Mouse (Mus musculus): ENCODE results near the gene Atp6v1b1. TPM values are rescaled to one million over a fixed set of nuclear protein-coding genes. Genes with fewer than 3 reads are reported as not detected.

The Atp6v1b1 gene
- polyA plus RNA-seq (2012), result not detected in 2 replicates

GRCm38 (mm10) chr6:83742761-83743160, at the start of gene Atp6v1b1:
Gene Atp6v1b1 (plus strand): TSS chr6:83742990.
- no peak for TF ChIP-seq GATA1 (IDR thresholded peaks at IDR 0.05; ENCODE audit: low read length)

DNA sequence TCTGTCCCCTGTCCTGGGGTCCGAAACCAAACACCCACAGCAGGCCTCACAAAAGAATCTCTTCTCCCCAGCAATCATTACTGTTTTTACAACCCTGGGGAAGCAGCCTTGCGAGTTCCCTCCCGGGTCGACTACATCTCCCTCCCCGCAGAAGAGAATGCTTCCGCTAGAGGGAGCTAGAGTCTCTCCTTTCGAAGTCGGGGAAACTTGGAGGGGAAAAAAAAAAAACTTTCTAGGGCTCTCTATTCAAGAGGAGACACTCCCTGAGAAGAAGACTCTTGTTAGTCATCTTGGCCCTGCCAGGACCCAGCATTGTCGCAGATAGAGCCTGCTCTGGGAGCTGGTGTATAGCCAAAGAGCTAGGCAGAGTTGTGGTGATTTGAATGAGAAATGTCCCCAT, 49.0 kb upstream of the Atp6v1b1 start:
- no peak for TF ChIP-seq GATA1 (IDR thresholded peaks at IDR 0.05; ENCODE audit: low read length)

GRCm38 (mm10) chr6:83695731-83696130, 47.1 kb upstream of the Atp6v1b1 start:
- TF ChIP-seq GATA1 (IDR thresholded peaks at IDR 0.05; ENCODE audit: low read length), result no peak

DNA sequence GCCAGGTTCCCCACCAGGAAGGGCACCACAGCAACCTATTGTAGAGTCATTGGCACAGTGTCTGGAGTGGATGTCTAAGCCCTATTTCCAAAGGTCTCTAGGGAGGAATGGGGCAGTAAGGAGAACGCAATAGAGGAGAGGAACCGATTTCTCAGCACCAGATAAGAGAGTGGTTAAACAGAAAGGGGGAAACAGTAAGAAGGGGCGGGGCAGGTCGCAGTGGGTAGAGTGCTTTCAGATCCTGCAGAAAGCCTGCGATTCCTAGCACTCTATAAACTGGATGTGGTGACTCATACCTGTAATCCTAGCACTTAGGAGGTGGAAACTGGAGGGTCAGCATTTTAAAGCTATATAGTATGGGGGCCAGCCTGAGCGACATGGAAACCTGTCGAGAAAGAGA, 46.1 kb upstream of the Atp6v1b1 start:
- TF ChIP-seq GATA1 (IDR thresholded peaks at IDR 0.05; ENCODE audit: low read length), result no peak

- TF ChIP-seq GATA1 (IDR thresholded peaks at IDR 0.05; ENCODE audit: low read length), result no peak
These were observed 44.9 kb upstream of the Atp6v1b1 start for GRCm38 (mm10) chr6:83697932-83698331.

DNA sequence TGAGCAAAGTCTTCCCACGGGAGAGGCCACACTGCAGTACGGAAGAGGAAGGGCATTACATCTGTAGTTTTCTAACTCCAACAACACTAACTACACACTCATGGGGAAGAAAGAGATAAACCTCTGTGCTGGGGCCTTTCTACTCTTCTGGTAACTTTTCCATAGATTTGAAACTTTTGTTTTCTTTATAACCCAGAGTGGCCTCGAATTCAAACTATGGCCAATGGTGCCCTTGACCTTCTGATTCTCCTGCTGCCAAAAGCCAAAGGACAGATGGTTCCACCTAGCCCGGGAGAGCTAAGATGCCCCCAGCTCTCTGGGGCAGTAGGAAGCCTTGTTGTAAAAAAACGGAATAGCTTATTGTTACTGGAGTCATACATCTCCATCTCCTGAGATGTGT, 42.8 kb upstream of the Atp6v1b1 start:
- TF ChIP-seq GATA1 (IDR thresholded peaks at IDR 0.05; ENCODE audit: low read length), result no peak

DNA sequence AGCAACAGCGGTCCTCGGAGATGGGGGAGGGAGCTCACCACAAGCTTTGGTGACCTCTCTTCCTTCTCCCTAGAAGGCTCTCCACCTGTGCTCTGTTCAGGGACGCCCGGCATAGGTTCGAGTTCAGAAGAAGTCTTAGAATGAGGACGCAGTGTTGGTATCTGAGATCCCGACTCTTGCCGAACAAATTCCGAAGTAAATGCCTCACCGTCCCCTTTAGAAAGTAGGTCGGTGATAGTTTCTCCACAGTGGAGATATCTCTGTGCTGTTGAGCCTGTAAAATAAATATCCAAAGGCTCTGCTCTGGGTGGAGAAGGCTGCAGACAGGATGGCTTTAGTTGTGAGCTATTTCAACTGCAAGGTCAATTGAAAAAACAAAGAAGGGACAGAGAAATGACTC, 41.8 kb upstream of the Atp6v1b1 start:
- no peak for TF ChIP-seq GATA1 (IDR thresholded peaks at IDR 0.05; ENCODE audit: low read length)

DNA sequence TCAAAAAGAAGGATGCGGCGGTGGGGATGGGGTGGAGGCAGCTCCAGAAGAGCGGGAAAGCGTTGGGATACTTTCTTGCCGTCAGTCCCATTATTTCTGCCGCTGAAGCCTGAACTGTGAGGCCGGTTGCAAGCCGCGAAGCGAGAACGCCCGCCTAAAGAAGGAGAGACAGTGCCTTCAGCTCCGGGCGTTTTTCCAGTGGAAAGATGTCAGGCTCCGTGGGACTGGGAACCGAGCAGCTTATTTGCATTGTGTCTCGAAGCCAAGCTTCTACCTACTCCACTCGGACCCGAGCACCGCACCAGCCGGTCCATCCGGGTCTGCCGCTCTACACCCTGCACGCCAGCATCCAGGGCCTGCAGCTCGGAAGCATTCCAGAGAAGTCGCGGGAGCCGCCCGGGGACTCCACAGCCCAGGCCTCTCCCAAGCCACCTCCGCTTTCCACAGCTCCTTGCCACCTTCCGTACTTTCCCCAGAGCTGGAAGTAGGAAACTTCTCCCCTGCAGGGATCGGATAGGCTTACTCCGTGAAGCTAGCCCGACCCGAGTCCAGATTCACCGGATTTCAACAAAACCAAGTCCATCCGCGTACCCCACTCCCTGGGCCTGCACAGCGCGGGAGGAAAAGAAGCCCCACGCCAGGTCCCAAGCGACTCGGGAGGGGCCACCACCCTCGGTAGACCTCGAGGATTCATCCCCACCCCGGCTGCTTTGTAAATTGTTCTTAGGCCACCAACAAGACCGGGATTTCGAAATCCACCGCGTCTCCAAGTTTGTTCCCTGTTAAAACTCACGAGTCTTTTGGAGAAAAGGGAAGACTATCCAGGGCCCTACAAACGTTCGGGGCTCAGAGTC, 40.4 kb upstream of the Atp6v1b1 start:
- no peak for TF ChIP-seq GATA1 (IDR thresholded peaks at IDR 0.05; ENCODE audit: low read length)

DNA sequence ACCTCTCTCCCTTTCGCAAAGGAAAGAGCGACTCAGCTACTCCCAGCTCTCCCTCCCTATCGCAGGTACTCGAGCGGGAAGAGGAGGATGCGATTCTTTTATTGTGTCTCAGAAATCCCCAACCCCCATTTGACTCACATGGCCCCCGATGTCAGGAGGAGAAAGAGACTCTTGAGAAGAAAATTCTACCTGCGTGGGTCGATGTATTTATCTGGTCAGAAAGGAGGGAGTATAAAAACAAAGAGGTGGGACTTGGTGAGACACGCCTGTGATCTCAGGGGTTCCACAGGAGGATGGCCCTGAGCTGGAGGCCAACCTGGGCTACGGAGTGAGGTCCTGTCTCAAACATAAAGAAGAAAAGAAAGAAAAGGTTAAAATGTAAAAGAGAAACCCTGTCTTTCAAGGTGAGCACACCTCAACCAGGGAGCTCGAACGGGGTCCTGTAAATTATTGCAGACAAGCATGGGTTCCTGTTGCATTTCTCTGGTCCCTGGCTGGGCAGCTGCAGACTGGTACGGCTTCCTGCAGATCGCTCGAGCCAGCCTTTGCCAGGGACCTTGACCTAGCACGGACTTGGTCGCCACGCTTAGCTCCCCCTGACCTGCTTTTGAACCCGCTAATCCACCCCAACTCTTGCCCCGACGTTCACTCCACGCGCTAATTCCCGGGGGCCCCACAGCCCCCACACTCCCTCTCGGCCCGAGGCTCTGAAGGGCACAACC, 39.6 kb upstream of the Atp6v1b1 start:
- no peak for TF ChIP-seq GATA1 (IDR thresholded peaks at IDR 0.05; ENCODE audit: low read length)

DNA sequence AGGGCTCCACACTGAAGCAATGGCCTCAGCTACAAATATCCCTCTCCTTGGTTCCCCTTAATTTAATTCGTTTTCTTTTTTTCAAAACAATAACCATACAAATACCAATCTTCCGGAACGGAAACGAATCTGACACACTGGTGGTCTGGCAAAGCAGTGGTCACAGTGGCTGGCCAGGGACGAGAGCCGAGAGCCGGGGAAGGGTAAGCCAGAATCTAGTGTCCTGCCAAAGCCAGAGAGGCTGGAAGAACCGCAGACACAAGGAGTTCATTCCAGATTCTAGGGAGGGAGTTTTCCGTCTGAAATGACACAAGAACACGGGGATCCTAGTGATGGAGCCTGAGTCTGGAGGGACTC, 39.1 kb upstream of the Atp6v1b1 start:
- no peak for TF ChIP-seq GATA1 (IDR thresholded peaks at IDR 0.05; ENCODE audit: low read length)

DNA sequence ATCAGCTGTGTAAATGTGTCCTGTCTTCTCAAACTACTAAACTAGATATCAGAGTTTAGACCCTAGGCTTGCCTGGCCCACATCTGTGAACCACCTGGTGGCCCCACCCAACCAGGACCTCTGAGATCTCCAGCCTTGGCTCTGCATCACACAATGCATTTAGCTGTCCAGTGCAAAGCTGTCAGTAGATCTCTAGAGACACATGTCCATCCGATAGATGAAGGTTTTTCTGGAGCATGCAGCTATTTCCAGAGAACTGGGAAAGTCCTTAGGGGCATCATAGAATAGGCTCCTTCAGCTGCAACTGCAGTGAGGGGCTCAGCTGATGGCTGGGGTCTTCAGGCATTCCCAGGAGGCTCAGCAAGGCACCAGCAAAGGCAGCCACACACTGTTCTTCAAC, 38.5 kb upstream of the Atp6v1b1 start:
- no peak for TF ChIP-seq GATA1 (IDR thresholded peaks at IDR 0.05; ENCODE audit: low read length)

DNA sequence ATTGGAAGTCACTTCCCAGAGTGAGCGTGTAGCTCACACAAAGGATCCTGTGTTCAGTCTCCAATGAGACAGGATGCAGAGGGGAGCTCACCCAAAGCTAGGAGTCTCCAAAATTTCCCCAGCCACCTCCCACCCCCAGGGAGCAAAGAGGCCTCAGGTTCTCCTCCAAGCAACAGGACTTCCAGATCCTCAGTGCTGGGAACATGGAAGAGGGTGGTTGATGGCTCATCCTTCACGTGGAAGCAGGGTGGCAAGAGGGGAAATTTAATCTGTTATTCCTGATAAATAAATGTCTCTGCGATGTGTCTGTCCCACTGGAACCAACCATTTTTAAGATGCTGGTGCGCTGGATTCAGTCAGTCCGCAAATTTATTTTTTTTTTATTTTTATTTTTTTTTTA, 38.1 kb upstream of the Atp6v1b1 start:
- TF ChIP-seq GATA1 (IDR thresholded peaks at IDR 0.05; ENCODE audit: low read length), result no peak

- no peak for TF ChIP-seq GATA1 (IDR thresholded peaks at IDR 0.05; ENCODE audit: low read length)
These were observed 34.9 kb upstream of the Atp6v1b1 start for GRCm38 (mm10) chr6:83707738-83708510.

DNA sequence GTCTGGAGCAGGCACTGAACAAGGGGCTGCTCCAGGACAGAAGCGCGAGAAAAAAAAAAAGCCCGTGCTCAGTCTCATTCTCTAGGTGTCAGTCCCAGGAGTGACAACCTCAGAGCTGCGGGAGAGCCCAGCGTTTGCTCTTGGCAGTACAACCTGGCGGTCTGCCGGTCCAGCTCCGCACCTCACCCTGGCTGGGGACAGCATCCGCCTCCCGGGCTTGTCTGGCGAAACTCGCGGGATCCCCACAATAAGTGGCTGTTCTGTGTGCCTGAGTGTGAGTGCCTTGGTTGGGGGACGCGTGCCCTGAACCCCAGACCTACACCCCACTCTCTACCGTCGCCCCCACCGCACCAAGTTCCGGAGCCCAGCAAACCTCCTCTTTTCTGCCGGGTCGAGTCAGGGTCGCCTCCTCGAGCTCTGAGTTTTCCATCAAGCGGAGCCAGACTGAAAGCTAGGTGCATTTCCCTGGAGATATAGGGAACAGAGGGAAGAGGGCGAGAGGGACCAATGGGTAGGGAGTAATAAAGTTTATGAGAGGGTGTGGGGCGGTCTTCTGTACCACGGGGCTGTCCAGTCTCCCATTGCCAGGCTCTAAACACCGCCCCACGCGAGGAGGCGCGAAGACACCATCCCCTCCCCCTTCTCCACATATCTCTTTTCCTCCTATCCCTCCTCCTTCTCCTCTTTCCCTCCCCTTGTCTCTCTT, 32.3 kb upstream of the Atp6v1b1 start:
- TF ChIP-seq GATA1 (IDR thresholded peaks at IDR 0.05; ENCODE audit: low read length), result no peak

- TF ChIP-seq GATA1 (IDR thresholded peaks at IDR 0.05; ENCODE audit: low read length), result no peak
These were observed 31.6 kb upstream of the Atp6v1b1 start, which contains the start of gene Vax2 for GRCm38 (mm10) chr6:83711067-83711675. Gene Vax2 (plus strand): TSS chr6:83711264.

All from G1E-ER4 (cell line).